Mouse (Mus musculus): ENCODE data around the gene Ttll5.

Gene Ttll5

GRCm38 (mm10) chr12:86056976-86057375, 232.5 kb downstream of the Ttll5 start:
- in situ Hi-C loops (cut with MboI; ENCODE audit: low pct_unique_long_range_greater_than_20kb in 1 of 2, low sequenced_read_pairs in 2 of 2, unreplicated experiment in 1 of 2), result no loop called here

- in situ Hi-C loops (cut with MboI; ENCODE audit: low pct_unique_long_range_greater_than_20kb in 1 of 2, low sequenced_read_pairs in 2 of 2, unreplicated experiment in 1 of 2), result no loop called here
Measured at GRCm38 (mm10) chr12:86057516-86057915, 233.1 kb downstream of the Ttll5 start.

- in situ Hi-C loops (cut with MboI; ENCODE audit: low pct_unique_long_range_greater_than_20kb in 1 of 2, low sequenced_read_pairs in 2 of 2, unreplicated experiment in 1 of 2), result no loop called here
Measured at GRCm38 (mm10) chr12:86059341-86059740, 234.9 kb downstream of the Ttll5 start.

DNA sequence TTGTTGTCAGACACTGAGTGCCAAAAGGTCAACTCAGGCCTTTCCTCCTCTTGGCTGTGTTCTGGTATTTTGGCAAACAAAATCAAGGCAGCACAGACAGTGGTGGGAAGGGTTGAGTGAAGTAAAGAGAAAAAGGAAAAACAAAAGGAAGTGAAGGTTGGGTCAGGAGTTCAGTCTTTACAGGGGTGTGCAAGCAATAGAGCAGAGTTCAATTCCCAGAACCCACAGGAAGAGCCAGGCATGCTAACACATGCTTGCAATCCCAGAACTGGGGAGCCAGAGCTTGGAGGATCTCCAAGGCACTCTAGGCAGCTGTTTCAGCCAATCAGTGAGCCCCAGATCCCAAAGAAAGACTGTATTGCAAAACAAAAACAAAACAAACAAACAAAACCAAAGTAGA, 240.3 kb downstream of the Ttll5 start:
- in situ Hi-C loops (cut with MboI; ENCODE audit: low pct_unique_long_range_greater_than_20kb in 1 of 2, low sequenced_read_pairs in 2 of 2, unreplicated experiment in 1 of 2), result no loop called here

GRCm38 (mm10) chr12:86071432-86071831, 247.0 kb downstream of the Ttll5 start:
- in situ Hi-C loops (cut with MboI; ENCODE audit: low pct_unique_long_range_greater_than_20kb in 1 of 2, low sequenced_read_pairs in 2 of 2, unreplicated experiment in 1 of 2), result loop anchor here in 1 of 2 experiments (10.0 kb wide), 2 partner anchors 47 to 227 kb away; no protein-coding TSS in a partner anchor

DNA sequence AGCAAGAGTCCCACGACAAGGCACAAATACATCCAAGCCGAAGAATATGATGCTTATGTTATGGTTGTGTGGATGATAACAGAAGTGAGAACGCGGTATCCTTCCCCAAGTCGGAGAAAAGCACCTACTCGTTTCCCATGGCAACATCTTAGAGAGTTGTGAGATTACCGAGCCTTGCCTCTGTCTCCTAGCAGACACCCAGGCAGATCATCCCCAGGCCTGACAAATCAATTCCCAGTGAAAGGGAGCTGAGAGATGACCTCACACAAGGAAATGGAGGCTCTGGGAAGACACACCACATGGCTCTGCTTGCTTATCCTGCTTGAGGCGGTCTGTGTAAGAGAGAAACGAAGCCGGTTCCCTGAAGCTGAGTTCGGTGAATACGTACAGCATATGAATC, 250.2 kb downstream of the Ttll5 start:
- in situ Hi-C loops (cut with MboI; ENCODE audit: low pct_unique_long_range_greater_than_20kb in 1 of 2, low sequenced_read_pairs in 2 of 2, unreplicated experiment in 1 of 2), result loop anchor here (5.0 to 25.0 kb wide), 7 partner anchors 50 to 562 kb away; partner anchors contain the start of gene Flvcr2 (in 1 of the 2)

DNA sequence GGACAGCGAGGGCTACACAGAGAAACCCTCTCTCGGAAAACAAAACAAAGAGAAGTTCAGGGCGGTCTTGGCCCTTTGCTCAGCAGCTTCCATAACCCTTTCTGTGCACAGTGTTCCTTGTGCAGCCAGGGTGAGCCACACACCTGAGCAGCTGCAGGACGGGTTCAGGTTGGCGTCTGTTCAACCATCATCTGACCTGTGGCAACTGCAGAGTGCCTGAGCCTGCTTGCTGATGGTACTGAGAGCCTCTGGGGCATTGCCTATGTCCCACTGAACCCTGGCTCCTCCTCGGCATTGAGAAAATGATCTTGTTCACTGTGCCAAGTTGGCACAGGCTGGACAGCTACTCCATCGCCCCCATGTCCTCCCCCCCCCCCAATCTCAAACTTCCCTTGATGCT, 250.9 kb downstream of the Ttll5 start:
- in situ Hi-C loops (cut with MboI; ENCODE audit: low pct_unique_long_range_greater_than_20kb in 1 of 2, low sequenced_read_pairs in 2 of 2, unreplicated experiment in 1 of 2), result loop anchor here (5.0 to 25.0 kb wide), 7 partner anchors 51 to 563 kb away; partner anchors contain the start of gene Flvcr2 (in 1 of the 2)

DNA sequence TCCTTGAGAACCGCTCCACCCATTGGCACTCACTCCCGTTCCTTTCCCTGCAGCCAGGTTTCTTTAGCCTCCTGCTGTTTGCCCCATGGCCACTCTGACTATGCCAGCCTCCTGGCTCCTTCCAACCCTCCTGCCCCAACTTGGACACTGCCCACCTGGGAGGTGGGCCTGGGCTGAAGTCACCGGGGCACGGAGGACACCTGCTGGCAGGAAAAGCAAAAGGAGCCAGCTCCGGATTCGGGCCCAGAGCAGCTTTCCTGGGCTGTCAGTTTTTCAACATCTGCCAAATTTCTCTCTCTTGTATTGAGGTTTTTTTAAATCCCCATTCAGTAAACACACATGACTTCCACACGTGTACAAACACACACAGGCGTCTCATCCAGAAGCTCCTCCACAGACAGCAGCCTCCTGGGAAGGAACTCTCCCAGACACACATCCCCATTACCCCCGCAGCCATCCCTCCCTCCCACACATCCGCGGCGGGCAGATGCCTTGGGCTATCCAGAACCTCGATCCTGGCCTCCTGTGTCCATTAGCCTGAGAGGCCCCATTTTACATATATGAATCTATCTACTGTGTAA, 252.0 kb downstream of the Ttll5 start:
- in situ Hi-C loops (cut with MboI; ENCODE audit: low pct_unique_long_range_greater_than_20kb in 1 of 2, low sequenced_read_pairs in 2 of 2, unreplicated experiment in 1 of 2), result loop anchor here (5.0 to 25.0 kb wide), 7 partner anchors 52 to 564 kb away; partner anchors contain the start of gene Flvcr2 (in 1 of the 2)

DNA sequence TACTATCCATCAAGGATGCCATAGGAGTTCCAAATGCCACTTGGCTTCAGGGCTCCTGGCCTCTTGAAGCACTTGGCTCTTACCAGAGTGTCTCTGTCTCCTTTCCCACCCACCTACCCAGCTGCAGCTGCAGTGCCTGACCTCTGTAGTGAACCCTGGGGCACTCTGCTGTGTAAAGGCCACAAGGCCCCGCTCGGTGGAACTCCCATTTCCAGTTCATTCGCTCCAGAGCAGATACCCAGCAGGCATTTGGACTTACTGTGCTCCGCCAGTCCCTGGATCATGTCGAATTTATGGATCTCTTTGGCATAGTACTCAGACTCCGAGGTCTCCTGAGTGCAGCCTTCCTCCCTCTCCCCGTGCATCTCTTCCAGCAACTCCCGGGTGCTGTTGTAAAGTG, 252.9 kb downstream of the Ttll5 start:
- in situ Hi-C loops (cut with MboI; ENCODE audit: low pct_unique_long_range_greater_than_20kb in 1 of 2, low sequenced_read_pairs in 2 of 2, unreplicated experiment in 1 of 2), result loop anchor here (5.0 to 25.0 kb wide), 7 partner anchors 53 to 565 kb away; partner anchors contain the start of gene Flvcr2 (in 1 of the 2)

DNA sequence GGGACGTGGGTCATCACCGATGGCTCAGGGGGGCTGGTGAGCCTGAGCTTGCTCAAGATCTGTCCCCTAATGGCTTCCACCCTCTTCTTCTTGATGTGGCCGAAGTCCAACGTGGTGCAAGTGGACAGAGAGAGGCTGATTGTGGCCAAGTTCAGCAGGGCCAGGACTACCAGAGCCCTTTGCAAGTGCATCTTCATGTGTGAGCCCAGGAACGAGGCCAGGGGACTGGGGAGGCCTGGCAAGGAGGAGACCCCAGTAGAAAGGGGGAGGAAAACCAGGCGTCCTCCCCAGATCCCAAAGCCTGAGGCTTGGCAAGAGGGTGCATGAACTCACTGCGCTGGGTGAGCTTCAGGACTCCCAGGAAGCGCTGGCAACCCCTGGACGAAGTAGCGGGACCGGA, 253.3 kb downstream of the Ttll5 start:
- in situ Hi-C loops (cut with MboI; ENCODE audit: low pct_unique_long_range_greater_than_20kb in 1 of 2, low sequenced_read_pairs in 2 of 2, unreplicated experiment in 1 of 2), result loop anchor here (5.0 to 25.0 kb wide), 7 partner anchors 53 to 565 kb away; partner anchors contain the start of gene Flvcr2 (in 1 of the 2)

DNA sequence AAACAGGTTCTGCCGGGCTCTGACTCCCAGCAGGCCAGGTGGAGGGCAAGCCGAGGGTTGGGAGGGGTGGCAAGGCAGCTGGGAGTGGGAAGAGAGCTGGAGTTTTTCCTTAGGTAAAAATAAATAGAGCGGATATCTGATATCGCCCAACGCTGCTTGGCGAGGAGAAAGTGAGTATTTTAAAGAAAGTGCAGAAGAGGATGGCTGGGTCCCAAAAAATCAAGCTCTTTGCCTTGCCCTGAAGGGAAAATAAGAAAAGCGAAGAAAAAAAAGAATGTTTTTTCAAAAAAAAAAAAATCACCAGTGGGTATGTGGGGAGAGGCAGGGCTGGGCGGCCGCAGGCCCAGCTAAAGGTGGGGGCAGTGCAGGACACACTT, 253.7 kb downstream of the Ttll5 start:
- in situ Hi-C loops (cut with MboI; ENCODE audit: low pct_unique_long_range_greater_than_20kb in 1 of 2, low sequenced_read_pairs in 2 of 2, unreplicated experiment in 1 of 2), result loop anchor here (5.0 to 25.0 kb wide), 7 partner anchors 53 to 566 kb away; partner anchors contain the start of gene Flvcr2 (in 1 of the 2)

DNA sequence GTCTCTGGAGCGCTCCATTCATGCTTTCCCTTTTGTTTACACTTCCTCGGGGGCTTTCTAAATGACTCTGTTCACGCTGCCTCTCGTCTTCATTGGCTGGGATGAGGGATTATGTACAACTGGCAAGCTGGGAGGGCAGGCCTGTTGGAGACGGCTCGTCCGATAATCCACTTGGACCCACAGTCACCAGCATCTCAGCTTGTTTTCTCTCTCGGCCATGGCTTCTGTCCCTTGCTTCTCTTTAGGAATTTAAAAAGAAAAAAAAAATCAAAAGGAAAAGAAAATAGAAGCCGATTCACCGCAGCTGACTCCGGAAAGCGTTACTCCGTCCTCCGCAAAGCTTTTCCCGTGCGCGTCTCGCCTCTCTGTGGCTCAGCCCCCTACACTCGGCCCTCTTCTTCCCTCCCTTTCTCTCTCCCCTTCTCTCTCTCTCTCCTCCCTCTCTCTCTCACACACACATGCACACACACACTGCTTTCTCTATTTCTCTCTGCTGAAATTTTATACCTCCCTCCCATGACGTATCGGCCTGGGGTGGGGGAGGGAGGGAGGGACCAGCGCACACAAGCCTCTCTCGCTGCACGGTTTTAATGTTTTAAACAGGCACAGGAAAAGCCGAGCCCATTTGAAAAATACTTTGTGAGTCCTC, 254.2 kb downstream of the Ttll5 start, which contains the start of gene Tgfb3:
Tgfb3 (minus strand) TSS at position 489 of the 649 bp plus-strand sequence.
- in situ Hi-C loops (cut with MboI; ENCODE audit: low pct_unique_long_range_greater_than_20kb in 1 of 2, low sequenced_read_pairs in 2 of 2, unreplicated experiment in 1 of 2), result loop anchor here (5.0 to 25.0 kb wide), 7 partner anchors 54 to 566 kb away; partner anchors contain the start of gene Flvcr2 (in 1 of the 2)

- in situ Hi-C loops (cut with MboI; ENCODE audit: low pct_unique_long_range_greater_than_20kb in 1 of 2, low sequenced_read_pairs in 2 of 2, unreplicated experiment in 1 of 2), result loop anchor here (5.0 to 25.0 kb wide), 7 partner anchors 54 to 567 kb away; partner anchors contain the start of gene Flvcr2 (in 1 of the 2)
Measured at GRCm38 (mm10) chr12:86079202-86079667, 254.8 kb downstream of the Ttll5 start.

- in situ Hi-C loops (cut with MboI; ENCODE audit: low pct_unique_long_range_greater_than_20kb in 1 of 2, low sequenced_read_pairs in 2 of 2, unreplicated experiment in 1 of 2), result loop anchor here (25.0 kb wide), 4 partner anchors 345 to 570 kb away; partner anchors contain the start of gene Flvcr2 (in 1 of the 2)
Measured at GRCm38 (mm10) chr12:86082481-86083012, 258.1 kb downstream of the Ttll5 start, which contains the start of gene Ift43. Gene Ift43 (plus strand): TSS chr12:86082541.

DNA sequence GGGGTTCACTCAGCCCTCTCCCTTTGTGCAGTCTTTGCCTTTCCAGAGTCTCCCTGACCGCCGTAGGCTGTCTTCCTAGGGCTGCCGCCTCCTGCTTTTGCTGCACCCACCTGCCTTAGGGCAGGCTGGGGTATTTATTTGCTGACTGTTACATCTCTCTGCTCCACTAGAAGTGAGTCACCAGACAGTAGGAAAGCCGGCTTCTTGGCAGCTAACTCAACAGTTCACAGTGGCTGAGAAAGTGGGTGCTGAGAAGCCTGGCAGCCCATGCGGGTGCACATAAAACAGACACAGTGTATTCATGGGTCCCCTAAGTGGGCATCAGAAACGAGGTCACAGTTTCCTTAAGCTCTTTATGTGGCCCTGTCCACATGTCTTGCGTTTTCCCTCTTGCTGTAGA, 261.4 kb downstream of the Ttll5 start:
- in situ Hi-C loops (cut with MboI; ENCODE audit: low pct_unique_long_range_greater_than_20kb in 1 of 2, low sequenced_read_pairs in 2 of 2, unreplicated experiment in 1 of 2), result loop anchor here (25.0 kb wide), 4 partner anchors 349 to 574 kb away; partner anchors contain the start of gene Flvcr2 (in 1 of the 2)

DNA sequence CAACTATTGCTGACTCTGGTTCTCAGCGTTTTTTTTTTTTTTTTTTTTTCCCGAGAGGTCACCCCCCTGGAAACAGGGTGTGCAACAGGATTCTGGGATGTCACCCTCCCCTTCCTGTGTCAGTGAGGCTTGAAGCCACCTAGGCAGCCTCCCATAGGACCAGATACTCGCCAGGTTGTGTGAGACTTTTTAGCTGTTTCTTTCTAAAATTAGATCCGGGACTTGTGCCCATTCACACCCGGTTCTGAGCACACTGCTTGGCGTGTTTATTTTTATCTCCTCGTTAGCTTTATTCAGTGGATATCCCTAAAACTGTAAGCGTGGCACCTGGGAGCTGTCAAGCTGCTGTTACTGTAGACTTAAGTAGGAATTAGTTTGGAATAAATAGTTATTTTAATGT, 262.1 kb downstream of the Ttll5 start:
- in situ Hi-C loops (cut with MboI; ENCODE audit: low pct_unique_long_range_greater_than_20kb in 1 of 2, low sequenced_read_pairs in 2 of 2, unreplicated experiment in 1 of 2), result loop anchor here (25.0 kb wide), 4 partner anchors 349 to 574 kb away; partner anchors contain the start of gene Flvcr2 (in 1 of the 2)

DNA sequence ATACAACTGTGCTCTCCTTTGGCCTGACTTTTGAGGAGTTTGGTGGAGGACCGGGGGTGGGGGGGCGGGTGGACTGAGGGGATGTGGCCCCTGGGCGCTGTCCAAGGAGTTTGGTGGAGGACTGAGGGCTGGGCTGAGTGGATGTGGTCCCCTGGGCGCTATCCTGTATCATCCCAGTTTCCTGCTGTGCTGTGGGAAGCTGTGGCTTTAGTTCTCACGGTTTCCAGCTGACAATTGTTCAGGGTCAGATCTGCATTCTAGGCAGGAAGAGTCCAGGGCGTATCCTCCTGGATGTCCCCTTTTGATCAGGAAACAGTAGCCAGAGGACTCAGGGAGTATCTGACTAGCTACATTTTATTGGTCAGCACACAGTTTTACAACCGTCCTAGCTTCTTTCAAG, 263.6 kb downstream of the Ttll5 start:
- in situ Hi-C loops (cut with MboI; ENCODE audit: low pct_unique_long_range_greater_than_20kb in 1 of 2, low sequenced_read_pairs in 2 of 2, unreplicated experiment in 1 of 2), result loop anchor here (25.0 kb wide), 4 partner anchors 351 to 576 kb away; partner anchors contain the start of gene Flvcr2 (in 1 of the 2)

GRCm38 (mm10) chr12:86090764-86091163, 266.3 kb downstream of the Ttll5 start:
- in situ Hi-C loops (cut with MboI; ENCODE audit: low pct_unique_long_range_greater_than_20kb in 1 of 2, low sequenced_read_pairs in 2 of 2, unreplicated experiment in 1 of 2), result loop anchor here (10.0 to 25.0 kb wide), 5 partner anchors 236 to 578 kb away; partner anchors contain the start of gene Flvcr2 (in 1 of the 2)

Data from mouse embryonic stem cell (cell line).